Mouse (Mus musculus): ENCODE data around the gene Wdr43. TPM values are rescaled to one million over a fixed set of nuclear protein-coding genes. Genes with fewer than 3 reads are reported as not detected.

The Wdr43 gene
- polyA plus RNA-seq, 1 experiment from 2014 or later, result 80.0 TPM

- H3K27ac ChIP-seq (replicated peaks; ENCODE audit: low read depth, low read length), result no peak overlapping the region
- no peaks in the 10 kb centered on the region for H3K4me1 ChIP-seq (ENCODE audit: control insufficient read depth, insufficient read depth, low read length)
- no peak overlapping the region for H3K4me2 ChIP-seq (ENCODE audit: low read depth, low read length)
- 77% methylated on average over 5 of the region's 5 CpGs for WGBS
- no peaks in the 10 kb centered on the region for H3K36me3 ChIP-seq (ENCODE audit: control insufficient read depth, insufficient read depth, low read length)
- DNase-seq (ENCODE audit: low spot score) (no peak), ATAC-seq (ENCODE audit: low read depth) (no peak)
- no peaks in the 10 kb centered on the region for H3K9me3 ChIP-seq (ENCODE audit: control insufficient read depth, low read length)
- H3K4me3 ChIP-seq (ENCODE audit: low read depth, low read length), result no peak overlapping the region
- no peaks in the 10 kb centered on the region for H3K27me3 ChIP-seq (replicated peaks; ENCODE audit: control insufficient read depth, insufficient read depth, low read length)
- no peak overlapping the region for H3K9ac ChIP-seq (ENCODE audit: low read depth, low read length)
These were observed 74.2 kb downstream of the Wdr43 start for GRCm38 (mm10) chr17:71689903-71690302.

DNA sequence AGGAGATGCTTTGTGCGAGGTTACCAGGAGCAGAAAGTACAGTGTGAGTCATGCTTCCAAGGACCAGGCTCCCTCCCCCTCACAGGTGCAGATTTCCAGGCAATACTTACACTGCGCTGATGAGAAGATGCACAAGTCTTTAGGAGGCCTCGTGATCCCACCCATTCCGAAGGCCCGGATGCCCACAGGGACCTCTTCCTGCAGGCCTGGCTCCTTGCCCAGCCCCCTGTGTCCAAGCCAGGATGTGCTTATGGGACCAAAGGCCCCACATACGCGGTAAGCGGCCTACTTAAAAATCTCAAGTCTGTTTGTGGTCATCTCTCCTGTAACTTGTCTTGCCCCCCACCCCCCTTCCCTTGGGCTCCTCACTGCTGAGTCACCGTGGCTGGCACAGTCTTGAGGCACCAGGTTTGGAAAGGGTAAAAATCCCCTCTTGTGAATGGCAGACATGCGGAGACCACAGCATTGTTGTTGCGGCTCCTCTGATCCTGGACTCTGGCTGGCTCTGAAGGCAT is 75.7 kb downstream of the Wdr43 start:
- ATAC-seq (ENCODE audit: low read depth), result no peak; the same call in 1 of the 2 replicates
- Histone ChIP-seq H3K9ac (ENCODE audit: low read depth, low read length) (no peak overlapping the region), H3K4me3 (ENCODE audit: low read depth, low read length) (no peak overlapping the region), H3K9me3 (ENCODE audit: control insufficient read depth, low read length) (no peaks in the 10 kb centered on the region), H3K36me3 (ENCODE audit: control insufficient read depth, insufficient read depth, low read length) (no peaks in the 10 kb centered on the region), H3K27ac (replicated peaks; ENCODE audit: low read depth, low read length) (no peak overlapping the region), H3K4me1 (ENCODE audit: control insufficient read depth, insufficient read depth, low read length) (no peaks in the 10 kb centered on the region), H3K4me2 (ENCODE audit: low read depth, low read length) (no peak overlapping the region), H3K27me3 (replicated peaks; ENCODE audit: control insufficient read depth, insufficient read depth, low read length) (no peaks in the 10 kb centered on the region)
- DNase-seq (ENCODE audit: low spot score), result no peak
- WGBS, result 72% methylated on average over 11 of the region's 11 CpGs

DNA sequence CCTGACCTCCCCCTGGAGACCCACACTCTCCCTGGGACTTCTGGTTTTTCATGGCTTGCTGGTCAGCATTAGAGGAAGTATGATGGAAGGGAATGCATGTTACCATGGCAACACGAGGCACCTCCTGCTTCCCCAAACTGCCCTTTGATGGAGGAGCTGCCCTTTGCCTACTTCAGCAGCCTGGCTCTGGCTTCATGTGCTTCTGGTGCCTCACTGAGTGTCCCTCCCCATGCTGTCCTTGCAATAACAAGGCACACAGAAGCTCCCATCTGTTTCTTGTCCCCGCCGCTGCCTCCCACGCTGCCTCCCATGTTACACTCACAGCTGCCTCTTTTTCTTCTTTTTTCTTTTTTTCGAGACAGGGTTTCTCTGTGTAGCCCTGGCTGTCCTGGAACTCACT is 77.6 kb downstream of the Wdr43 start:
- Histone ChIP-seq H3K36me3 (ENCODE audit: control insufficient read depth, insufficient read depth, low read length) (no peaks in the 10 kb centered on the region), H3K27me3 (replicated peaks; ENCODE audit: control insufficient read depth, insufficient read depth, low read length) (no peaks in the 10 kb centered on the region; the same call in 1 of the 2 replicates), H3K9ac (ENCODE audit: low read depth, low read length) (no peak overlapping the region), H3K27ac (replicated peaks; ENCODE audit: low read depth, low read length) (no peak overlapping the region), H3K9me3 (ENCODE audit: control insufficient read depth, low read length) (no peaks in the 10 kb centered on the region), H3K4me1 (ENCODE audit: control insufficient read depth, insufficient read depth, low read length) (no peaks in the 10 kb centered on the region), H3K4me2 (ENCODE audit: low read depth, low read length) (no peak overlapping the region), H3K4me3 (ENCODE audit: low read depth, low read length) (no peak overlapping the region)
- no peak for DNase-seq (ENCODE audit: low spot score)
- WGBS, result 44% methylated on average over 5 of the region's 5 CpGs
- no peak for ATAC-seq (ENCODE audit: low read depth)

- ATAC-seq (ENCODE audit: low read depth) (no peak), DNase-seq (ENCODE audit: low spot score) (no peak)
- no peaks in the 10 kb centered on the region; the same call in 1 of the 2 replicates for H3K27me3 ChIP-seq (replicated peaks; ENCODE audit: control insufficient read depth, insufficient read depth, low read length)
These were observed 78.1 kb downstream of the Wdr43 start for GRCm38 (mm10) chr17:71693780-71694179.

GRCm38 (mm10) chr17:71695151-71695550 is 79.5 kb downstream of the Wdr43 start:
- WGBS, result 85% methylated on average over 8 of the region's 8 CpGs
- Histone ChIP-seq H3K9me3 (ENCODE audit: control insufficient read depth, low read length) (no peaks in the 10 kb centered on the region), H3K4me2 (ENCODE audit: low read depth, low read length) (no peak overlapping the region), H3K36me3 (ENCODE audit: control insufficient read depth, insufficient read depth, low read length) (no peaks in the 10 kb centered on the region), H3K27ac (replicated peaks; ENCODE audit: low read depth, low read length) (no peak overlapping the region), H3K4me1 (ENCODE audit: control insufficient read depth, insufficient read depth, low read length) (no peaks in the 10 kb centered on the region), H3K4me3 (ENCODE audit: low read depth, low read length) (no peak overlapping the region), H3K9ac (ENCODE audit: low read depth, low read length) (no peak overlapping the region), H3K27me3 (replicated peaks; ENCODE audit: control insufficient read depth, insufficient read depth, low read length) (no peaks in the 10 kb centered on the region; the same call in 1 of the 2 replicates)
- DNase-seq (ENCODE audit: low spot score) (no peak), ATAC-seq (ENCODE audit: low read depth) (no peak)

More at GRCm38 (mm10) chr17:71693780-71694179, 78.1 kb downstream of the Wdr43 start:
- Histone ChIP-seq H3K9me3 (ENCODE audit: control insufficient read depth, low read length) (no peaks in the 10 kb centered on the region), H3K4me1 (ENCODE audit: control insufficient read depth, insufficient read depth, low read length) (no peaks in the 10 kb centered on the region), H3K4me2 (ENCODE audit: low read depth, low read length) (no peak overlapping the region), H3K4me3 (ENCODE audit: low read depth, low read length) (no peak overlapping the region), H3K27ac (replicated peaks; ENCODE audit: low read depth, low read length) (no peak overlapping the region), H3K9ac (ENCODE audit: low read depth, low read length) (no peak overlapping the region), H3K36me3 (ENCODE audit: control insufficient read depth, insufficient read depth, low read length) (no peaks in the 10 kb centered on the region)
- WGBS, result 44% methylated on average over 8 of the region's 8 CpGs

- DNase-seq (ENCODE audit: low spot score) (no peak), ATAC-seq (ENCODE audit: low read depth) (no peak)
- no peaks in the 10 kb centered on the region for H3K36me3 ChIP-seq (ENCODE audit: control insufficient read depth, insufficient read depth, low read length)
- no peaks in the 10 kb centered on the region; the same call in 1 of the 2 replicates for H3K27me3 ChIP-seq (replicated peaks; ENCODE audit: control insufficient read depth, insufficient read depth, low read length)
- H3K4me3 ChIP-seq (ENCODE audit: low read depth, low read length), result no peak overlapping the region
- H3K9me3 ChIP-seq (ENCODE audit: control insufficient read depth, low read length), result no peaks in the 10 kb centered on the region
- no peaks in the 10 kb centered on the region for H3K4me1 ChIP-seq (ENCODE audit: control insufficient read depth, insufficient read depth, low read length)
- H3K4me2 ChIP-seq (ENCODE audit: low read depth, low read length), result no peak overlapping the region
- 72% methylated on average over 15 of the region's 15 CpGs for WGBS
- no peak overlapping the region for H3K9ac ChIP-seq (ENCODE audit: low read depth, low read length)
- H3K27ac ChIP-seq (replicated peaks; ENCODE audit: low read depth, low read length), result no peak overlapping the region
These were observed 80.1 kb downstream of the Wdr43 start for GRCm38 (mm10) chr17:71695716-71696315.

DNA sequence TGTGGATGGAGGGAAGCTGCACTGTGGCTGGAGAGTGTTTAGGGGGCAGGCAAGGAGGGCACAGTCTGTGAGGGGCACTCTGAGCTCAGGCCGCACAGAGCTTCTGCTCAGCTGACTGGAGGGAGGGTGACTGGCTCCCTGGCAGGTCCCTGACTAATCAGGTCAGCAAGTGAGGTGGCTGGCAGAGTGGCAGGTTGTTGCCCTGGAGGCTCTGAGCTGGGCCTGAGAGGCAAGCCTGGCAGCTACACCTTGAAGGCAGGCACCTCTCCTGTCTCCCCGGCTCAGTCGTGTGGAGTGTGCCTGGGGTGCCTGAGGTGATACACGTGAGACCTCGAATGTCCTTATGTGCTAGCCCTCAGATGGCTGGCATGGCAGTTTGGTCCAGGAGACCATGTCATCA is 80.7 kb downstream of the Wdr43 start:
- ATAC-seq (ENCODE audit: low read depth), result no peak
- Histone ChIP-seq H3K4me1 (ENCODE audit: control insufficient read depth, insufficient read depth, low read length) (no peaks in the 10 kb centered on the region), H3K27ac (replicated peaks; ENCODE audit: low read depth, low read length) (no peak overlapping the region), H3K9ac (ENCODE audit: low read depth, low read length) (no peak overlapping the region), H3K36me3 (ENCODE audit: control insufficient read depth, insufficient read depth, low read length) (no peaks in the 10 kb centered on the region), H3K4me3 (ENCODE audit: low read depth, low read length) (no peak overlapping the region), H3K4me2 (ENCODE audit: low read depth, low read length) (no peak overlapping the region), H3K9me3 (ENCODE audit: control insufficient read depth, low read length) (no peaks in the 10 kb centered on the region), H3K27me3 (replicated peaks; ENCODE audit: control insufficient read depth, insufficient read depth, low read length) (no peaks in the 10 kb centered on the region; the same call in 1 of the 2 replicates)
- 79% methylated on average over 4 of the region's 5 CpGs for WGBS
- no peak for DNase-seq (ENCODE audit: low spot score)

- ATAC-seq (ENCODE audit: low read depth) (no peak), DNase-seq (ENCODE audit: low spot score) (no peak)
- Histone ChIP-seq H3K9ac (ENCODE audit: low read depth, low read length) (no peak overlapping the region), H3K4me2 (ENCODE audit: low read depth, low read length) (no peak overlapping the region), H3K4me1 (ENCODE audit: control insufficient read depth, insufficient read depth, low read length) (no peaks in the 10 kb centered on the region), H3K27ac (replicated peaks; ENCODE audit: low read depth, low read length) (no peak overlapping the region), H3K36me3 (ENCODE audit: control insufficient read depth, insufficient read depth, low read length) (no peaks in the 10 kb centered on the region), H3K9me3 (ENCODE audit: control insufficient read depth, low read length) (no peaks in the 10 kb centered on the region), H3K27me3 (replicated peaks; ENCODE audit: control insufficient read depth, insufficient read depth, low read length) (no peaks in the 10 kb centered on the region; the same call in 1 of the 2 replicates), H3K4me3 (ENCODE audit: low read depth, low read length) (no peak overlapping the region)
- WGBS, result 78% methylated on average over 11 of the region's 11 CpGs
These were observed 82.4 kb downstream of the Wdr43 start for GRCm38 (mm10) chr17:71697896-71698618.
